Mouse (Mus musculus) adrenal gland, adult 18-20 months (tissue): ENCODE results near the gene Srgap1. TPM values are rescaled to one million over a fixed set of nuclear protein-coding genes. Genes with fewer than 3 reads are reported as not detected.

Experiments used
- DNase-seq, 2 experiments: peaks; one replicate each; pipeline ENCODE4 v3.0.0; 2021 to 2022; ENCODE audit warnings: low spot score in 2 of 2
- long read RNA-seq, 2 experiments: library from polyadenylated mRNA; stranded (forward); transcript quantifications; one replicate each; pipeline ENCODE4 v2.0.0; 2021
- total RNA-seq, 2 experiments: library from RNA; stranded (reverse); gene quantifications; 1 replicate in 1 of 2; 2 replicates in 1 of 2; pipeline ENCODE4 v1.2.3; 2021

Srgap1 gene
- 1 to 10 TPM; 1.3 to 1.5 TPM for total RNA-seq
- long read RNA-seq, experiment 1: 0 reads
- long read RNA-seq, experiment 2, partial matches to known transcripts: 1 of 1 reads
- long read RNA-seq, experiment 2, other reads (novel, unspliced or antisense): 0 of 1 reads

DNA sequence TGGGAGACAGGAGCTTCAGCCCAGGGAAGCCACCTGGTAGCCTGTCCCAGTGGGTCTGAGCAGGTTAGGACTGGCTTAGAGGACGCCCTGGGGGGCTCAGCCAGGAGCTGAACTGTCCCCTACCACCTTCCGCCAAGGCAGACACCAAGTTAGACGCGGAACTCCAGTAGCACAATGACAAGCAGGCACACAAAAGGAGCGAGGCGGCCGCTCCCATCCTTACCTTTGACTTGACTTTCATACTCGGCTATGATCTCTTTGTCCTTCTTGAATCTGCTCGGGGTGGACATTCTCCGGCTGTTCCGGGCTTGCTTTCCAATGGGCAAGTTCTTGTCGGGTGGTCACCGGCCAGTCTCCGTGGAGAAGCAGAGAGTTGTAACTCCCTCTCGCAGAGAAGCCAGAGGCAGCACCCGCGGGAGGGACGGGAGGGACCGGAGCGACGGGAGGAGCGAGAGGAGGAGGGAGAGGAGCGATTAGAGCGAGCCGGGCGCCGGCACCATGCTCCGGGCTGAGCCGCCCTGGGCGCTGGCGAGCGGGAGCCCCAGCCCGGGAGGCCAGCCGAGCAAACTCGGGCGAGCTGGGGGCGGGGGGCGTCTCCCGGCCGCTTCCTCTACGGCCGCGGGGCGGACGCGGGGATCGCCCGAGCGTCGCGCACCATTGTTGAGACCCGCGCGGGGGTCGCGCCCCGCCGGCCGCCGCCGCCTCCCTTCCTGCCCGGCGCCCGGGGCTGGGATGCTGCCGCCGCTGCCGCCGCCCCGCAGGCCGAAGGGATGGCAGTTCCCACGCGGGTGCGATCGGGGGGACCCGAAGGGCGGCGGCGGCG, at the start of gene Srgap1:
Gene Srgap1, minus strand, starts transcription at position 412 of the 823 bp plus-strand sequence.
- peak; percentile 48 to 50 for DNase-seq

DNA sequence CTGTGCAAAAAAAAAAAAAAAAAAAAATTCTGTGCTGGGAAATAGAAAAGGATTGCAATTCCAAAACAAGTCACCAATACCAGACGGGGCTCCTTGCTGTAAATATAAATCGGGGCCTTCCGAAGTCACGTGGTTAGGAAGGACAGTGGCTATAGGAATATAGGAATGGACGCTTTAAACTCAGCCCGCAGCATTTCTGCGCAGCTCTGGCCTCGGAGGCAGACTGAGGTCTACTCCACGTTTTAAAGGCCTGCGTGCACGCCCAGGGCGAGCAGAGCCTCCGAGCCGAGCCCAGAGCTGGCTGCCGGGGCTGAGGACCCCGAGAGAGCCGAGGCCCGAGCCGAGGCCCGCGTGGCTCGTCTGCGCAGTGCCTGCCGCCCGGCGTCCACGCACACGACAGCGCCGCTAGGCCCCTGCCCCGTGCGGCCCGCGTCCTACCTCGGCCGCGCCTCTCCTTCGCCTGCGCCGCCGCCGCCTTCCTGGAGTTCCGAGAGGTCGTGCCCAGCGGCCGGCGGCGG, 49.4 kb upstream of the Srgap1 start:
- DNase-seq: no peak

DNA sequence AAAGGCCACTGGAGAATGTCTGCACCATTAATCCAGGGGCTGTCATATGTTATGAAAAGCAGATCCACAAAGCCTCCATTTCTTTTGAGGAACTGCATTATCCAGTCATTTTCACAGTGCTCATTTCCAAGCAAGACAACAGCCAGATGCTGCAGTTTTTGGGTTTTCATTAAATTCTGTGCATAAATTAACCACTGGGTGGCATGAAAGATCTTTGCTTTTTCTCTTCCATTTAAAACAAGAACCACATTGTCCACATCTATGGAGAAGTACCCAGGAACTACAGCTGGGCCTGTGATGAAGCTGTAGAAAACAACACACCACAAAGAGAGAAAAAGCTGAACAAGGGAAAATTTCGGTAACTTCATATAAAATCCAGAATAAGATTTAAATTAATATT, 43.4 kb upstream of the Srgap1 start:
- DNase-seq: no peak

DNA sequence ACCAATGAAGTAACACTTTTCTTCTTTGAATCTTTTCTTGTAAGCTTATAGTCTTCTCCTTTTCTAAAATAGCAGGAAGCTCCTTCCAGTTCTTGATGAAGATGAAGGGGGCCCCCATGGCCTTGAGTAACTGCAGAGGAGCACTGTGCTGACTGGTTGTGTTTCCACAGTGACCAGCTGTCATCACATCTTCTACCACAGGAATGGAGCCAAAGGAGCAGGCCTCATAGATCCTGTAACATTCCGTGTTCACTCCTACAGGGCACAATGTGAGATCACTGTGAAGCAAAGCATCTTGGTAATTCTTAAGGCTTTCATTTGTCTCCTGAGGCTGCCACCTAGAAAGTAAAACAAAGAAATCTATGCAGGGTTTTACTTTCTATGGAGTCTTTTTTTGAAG, 34.2 kb upstream of the Srgap1 start:
- no peak for DNase-seq

DNA sequence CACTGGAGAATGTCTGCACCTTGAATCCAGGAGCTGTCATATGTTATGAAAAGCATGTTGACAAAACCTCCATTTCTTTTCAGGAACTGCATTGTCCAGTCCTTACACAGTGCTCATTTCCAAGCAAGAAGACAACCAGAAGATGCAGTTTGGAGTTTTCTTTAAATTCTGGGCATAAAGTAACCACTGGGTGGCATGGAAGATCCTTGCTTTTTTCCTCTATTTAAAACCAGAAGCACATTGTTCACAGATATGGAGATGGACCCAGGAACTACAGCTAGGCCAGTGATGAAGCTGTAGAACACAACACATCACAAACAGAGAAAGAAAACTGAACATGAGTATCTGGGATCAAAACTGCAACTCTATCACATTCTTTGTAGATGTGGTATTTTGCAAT, 22.0 kb upstream of the Srgap1 start:
- DNase-seq: no peak

DNA sequence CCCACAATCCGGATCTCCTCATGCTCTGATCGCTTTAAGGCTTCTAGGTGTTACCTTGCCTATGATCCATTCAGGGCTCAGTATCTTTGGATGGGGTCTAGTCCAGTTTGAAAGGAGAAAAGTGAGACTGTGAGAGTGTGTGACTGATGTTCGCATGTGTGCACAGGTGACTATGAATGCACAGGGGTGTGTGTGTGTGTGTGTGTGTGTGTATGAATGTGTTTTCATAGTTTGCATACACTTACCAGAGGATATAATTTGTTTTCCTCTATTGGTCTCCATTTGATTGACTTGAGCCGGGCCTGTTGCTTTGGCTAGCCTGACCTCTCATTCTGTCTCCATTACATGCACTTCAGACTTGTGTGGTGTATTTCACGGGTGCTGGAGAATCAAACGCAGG, 8.7 kb upstream of the Srgap1 start:
- no peak for DNase-seq

DNA sequence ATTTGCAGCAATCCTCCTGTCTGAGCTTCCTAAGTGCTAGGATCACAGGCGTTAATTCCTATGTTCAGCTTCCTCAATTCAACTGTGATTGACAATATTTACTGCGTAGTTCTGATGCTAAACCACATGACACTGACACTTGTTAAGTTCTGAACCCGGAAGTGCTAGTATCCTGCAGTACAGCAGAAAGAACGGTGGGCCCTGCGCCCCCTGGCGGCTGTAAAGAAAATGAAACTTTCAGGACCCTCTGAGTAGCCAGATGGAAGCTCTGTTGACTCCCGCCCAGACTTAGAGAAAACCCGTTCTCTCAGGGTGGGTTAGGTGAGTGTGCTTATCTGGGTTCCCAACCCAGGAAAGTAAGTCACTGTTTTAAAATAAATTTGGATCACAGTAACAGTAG, 7.4 kb upstream of the Srgap1 start:
- peak; percentile 28 to 60 for DNase-seq

DNA sequence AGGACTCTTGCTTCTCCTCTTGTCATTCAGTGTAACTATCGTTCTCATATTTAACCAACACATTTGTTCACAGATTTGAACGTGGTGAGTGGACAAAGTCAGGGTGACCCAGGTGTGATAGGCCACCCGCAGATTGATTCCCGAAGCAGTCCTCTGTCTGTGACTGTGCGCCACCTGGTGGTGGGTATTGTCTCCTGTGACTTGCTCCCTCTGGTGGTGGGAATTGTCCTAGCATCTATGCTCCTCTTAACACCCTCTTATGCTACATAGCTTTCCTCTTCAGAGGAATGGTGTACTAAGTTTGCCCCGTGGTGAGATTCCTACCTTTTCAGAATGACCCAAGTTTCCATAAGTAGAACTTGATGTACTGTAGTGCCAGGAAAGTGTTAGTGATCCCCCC, 4.7 kb upstream of the Srgap1 start:
- DNase-seq: peak; percentile 91 to 92

DNA sequence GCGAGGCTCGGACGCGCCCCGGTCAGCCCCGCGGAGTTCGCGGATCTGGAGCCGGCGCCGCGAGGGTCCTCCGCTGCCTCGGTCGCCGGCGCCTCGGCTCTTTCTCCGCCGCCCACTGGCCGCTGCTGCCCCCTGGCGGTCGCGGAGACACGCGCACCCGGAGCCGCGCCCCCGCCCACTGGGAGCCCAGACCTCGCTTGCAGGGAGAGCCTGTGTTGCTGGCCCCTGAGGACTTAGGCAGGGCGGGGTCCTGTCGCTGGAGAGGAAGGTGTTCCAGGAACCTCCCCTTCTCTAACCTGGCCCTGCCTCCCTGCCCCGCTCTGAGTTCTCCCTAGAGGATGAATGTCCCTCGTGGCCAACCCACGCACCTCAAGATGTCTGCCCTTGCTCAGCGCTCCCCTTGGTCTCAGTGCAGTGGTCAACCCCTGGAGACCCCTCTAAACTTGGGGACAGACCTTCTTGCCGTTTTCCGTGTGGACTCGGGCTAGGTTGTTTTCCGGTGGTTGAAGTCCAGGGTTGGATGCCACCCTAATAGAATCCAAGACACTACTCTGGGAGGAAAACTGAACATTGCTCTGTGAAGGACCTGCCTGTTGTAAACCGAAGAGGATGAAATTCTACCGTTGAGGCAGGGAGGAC, 731 bp upstream of the Srgap1 start:
- DNase-seq: peak; percentile 91 to 92

DNA sequence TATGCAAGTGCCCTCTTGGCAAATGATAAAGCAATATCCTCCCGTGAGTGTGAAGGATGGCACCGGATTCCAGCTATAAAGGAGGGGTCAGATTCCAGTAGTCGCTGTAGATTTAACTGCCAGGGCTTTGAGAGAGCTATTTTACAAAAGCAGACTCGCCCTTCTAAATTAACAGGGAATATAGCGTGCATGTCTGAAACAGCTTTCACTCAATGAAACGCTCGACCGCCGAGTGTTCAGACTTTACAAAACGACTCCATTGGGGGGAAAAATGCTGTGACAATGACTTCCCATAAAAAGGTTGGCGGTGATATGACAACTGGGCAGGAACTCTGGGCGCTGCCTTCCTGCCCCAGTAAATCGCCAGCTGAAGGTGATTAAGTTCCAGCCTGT, 608 bp downstream of the Srgap1 start:
- no peak for DNase-seq

DNA sequence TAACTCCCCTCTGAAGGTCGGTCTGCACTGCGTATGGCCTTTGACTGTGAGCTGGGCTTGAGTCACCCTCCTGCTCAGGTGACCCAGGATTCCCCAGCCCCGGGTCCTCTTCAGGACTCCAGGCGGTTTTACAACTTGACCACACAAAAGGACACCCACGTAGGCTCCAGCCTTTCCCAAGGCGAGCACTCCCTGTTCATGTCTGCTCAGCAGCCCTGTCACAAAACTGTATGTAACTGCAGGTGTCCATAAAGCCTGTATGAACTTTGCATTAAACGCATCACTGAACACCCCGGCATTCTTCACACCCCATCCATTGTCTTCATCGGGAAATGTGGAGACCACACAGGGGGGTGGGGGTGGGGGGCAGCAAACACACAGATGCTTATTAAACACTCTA, 1.2 kb downstream of the Srgap1 start:
- DNase-seq: no peak

DNA sequence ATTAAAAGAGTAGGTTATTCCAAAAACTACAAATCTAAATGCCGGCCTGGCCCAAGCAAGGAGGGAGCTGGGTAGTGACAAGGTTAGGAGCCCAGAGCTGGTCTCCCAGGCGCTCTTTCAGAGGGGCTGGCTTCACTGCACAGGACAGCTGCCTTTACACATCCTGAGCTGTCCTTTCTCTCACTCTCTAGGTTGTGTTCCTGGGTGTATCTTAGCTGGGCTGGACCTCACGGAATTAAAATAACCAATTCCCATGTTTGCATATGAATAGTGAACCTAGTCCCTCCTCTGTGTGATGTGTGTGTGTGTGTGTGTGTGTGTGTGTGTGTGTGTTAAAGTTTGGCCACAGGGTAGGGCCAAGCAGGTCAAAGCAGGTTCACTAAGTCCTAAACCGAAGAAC, 2.2 kb downstream of the Srgap1 start:
- DNase-seq: no peak

DNA sequence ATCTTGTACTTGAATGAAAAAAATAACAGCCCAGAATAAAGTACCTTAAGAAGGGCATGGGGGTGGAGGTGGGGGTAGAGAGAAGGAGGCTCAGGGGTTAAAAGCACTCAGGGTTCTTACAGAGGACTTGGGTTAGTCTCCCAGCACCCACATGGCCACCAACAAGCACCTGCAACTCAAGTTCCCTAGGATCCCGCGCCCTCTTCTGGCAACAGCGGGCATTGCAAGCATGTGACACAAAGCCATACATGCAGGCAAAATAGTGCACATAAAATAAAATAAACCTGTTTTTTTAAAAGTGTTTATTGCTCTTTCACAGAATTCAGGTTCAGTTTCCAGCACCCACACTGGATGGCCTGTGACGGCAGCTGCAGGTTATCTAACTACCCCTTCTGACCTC, 6.7 kb downstream of the Srgap1 start:
- DNase-seq: no peak

DNA sequence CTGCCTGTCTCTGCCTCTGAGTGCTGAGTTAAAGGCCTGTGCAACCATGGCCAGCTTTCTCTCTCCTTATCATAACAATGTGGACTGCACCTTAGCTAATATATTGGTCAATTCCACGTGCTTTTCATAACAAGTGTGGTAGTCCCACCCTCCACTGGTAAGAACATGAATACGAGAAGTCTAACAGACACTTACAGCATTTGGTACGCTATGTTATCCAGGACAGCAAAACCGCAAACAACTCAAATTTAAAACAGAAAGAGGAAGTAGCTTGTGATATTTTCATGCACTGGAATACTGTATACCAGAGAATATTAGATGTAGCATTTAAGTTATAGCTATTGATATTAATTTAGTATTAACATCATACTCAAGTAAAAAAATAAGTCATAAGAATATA, 7.5 kb downstream of the Srgap1 start:
- DNase-seq: no peak

DNA sequence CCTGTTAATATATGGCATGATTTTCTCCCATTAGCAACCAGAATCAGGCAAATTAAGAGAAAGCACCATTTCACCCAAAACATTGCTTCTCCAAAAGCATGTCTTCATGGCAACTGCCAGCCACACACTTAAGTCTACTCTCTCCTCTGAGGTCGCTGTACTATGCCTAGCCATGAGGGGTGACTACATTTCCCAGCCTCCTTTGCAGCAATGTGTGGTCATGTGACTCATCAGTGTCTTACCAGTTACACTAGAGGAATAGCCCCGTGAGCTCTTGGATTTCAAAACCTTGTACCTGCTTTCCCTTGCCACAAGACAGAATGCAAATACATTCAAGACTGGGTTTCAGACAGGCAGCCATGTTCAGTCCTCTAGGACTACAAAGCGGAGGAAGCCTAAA, 8.6 kb downstream of the Srgap1 start:
- no peak for DNase-seq

DNA sequence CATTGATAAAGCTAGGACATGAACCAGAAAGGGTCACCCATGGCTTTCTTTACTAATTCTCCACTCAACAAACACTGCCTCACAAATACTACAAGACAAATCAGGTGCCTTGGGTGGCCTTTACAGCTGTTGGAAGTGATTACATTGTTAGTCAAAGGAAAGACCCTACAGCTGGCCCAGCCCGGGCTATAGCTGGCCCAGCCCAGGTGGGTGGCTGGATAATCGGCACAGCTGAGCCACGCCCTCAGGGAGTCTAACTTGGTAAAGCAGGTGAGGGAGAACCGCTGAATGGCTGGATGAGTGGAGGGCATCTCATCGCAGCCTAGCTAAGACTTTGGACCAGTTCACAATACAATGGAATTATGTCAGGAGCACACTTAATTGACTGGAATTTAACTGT, 13.8 kb downstream of the Srgap1 start:
- no peak for DNase-seq

DNA sequence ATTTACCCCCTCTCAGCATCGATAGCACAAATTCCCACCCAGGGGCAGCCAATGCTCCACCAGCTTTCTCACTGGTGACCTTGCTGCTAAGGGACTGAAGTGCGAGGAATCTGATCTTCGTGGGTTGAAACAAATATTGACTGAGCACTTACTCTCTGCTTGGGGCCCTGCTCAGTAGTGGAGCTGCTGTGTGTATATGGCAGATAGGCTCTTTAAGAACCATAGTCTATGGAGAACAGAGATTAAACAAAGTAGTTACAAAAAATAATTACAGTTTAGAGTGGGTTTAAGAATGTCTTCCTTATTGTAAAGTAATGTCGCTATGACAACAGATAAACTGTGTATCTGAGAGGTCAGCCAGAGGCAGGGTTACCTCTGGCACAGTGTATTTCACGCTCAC, 16.7 kb downstream of the Srgap1 start:
- DNase-seq: no peak

DNA sequence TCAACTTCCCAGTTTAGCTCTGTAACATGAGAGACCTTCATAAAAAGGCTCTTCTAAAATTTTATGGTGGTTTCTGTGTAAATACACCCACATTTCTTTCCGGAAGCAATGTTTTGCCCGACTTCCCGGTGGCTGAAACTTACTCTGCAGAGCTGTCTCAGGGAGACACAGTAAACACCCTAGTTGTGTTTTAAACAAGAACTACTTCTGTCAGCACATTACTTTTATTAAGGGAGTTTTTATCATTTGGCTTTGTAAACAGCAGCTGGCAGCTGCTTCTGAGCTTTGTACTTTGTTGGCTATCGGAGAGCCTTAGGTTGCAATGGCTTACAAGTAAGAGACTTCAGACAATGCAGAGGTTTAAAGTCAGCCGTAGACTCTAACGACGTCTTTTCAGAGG, 17.4 kb downstream of the Srgap1 start:
- DNase-seq: no peak

DNA sequence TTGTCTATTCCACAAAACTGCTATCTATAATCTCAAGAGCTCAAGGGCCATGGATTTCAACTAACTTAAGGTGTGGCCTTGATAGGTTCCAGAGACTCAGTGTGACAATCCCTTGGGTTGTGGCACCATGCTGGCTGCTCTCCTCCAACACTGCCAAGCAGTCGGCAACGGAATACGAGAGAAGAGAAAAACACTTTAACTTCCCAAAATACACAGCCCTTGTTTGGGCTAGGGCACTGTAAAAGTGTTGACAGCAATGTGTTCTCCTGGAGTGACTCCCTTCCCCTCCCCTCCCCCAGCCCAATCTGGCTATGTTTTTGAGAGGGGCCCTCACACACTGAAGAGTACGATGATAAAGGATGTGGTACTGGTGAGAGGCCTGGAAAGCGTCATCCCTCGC, 21.9 kb downstream of the Srgap1 start:
- no peak for DNase-seq

DNA sequence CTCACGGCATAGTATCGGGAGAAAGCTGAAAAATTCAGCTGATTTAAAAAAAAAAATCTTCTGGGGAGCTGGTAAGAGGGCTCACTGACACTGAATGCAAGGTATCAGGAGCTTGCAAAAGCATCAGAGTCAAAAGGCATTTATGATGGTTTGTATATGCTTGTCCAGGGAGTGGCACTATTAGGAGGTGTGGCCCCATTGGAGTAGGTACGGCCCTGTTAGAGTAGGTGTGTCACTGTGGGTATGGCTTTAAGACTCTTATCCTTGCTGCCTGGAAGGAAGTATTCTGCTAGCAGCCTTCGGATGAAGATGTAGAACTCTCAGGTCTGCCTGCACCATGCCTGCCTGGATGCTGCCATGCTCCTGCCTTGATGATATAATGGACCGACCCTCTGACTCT, 26.2 kb downstream of the Srgap1 start:
- no peak for DNase-seq

DNA sequence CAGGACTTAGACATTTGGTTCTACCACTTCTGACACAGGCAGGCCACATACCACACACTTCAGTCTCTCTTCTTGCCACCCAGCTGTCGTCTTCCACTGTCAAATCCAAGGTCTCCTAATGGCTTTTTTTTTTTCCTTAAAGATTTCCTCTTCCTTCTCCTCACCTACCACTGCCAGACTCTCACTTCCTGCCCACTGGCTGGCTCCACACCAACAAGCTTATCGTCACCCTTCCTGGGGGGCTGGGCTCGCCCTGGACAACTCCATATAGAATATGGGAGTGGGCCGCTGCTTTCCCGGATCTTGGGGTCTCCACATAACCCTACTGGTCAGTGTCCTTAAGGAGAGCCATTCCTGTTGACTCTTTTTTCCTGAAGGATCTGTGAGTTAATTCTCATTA, 26.9 kb downstream of the Srgap1 start:
- no peak for DNase-seq

DNA sequence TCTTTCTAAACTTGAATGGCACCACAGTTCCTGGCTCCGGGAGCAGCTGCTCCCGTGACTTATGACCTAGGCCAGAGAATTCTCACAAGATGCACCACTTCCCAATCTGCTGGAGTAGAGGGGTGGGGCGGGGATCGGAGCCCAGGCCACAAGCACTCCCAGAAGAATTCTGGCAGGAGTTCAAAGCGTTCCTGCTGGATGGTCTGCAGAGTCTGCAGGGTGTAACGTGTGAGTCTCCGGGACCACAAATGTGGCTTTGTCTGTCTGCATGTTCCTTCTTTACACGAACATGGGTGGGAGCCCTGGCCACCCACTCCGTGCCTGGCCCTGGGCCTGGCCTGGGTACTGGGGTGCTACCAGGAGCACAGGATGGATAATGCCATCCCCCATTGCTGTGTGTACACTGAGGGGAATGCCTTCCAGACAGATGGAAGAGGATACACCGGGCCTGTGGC, 28.5 kb downstream of the Srgap1 start:
- DNase-seq: no peak
